Mouse (Mus musculus) lung, postnatal 0 days (tissue): ENCODE data around the gene Aebp1.

Experiments used
- CTCF ChIP-seq: IDR thresholded peaks from 2 replicates; pipeline ENCODE4 v1.5.1; 2016; ENCODE audit warnings: antibody characterized with exemption, mild to moderate bottlenecking
- EP300 ChIP-seq: IDR thresholded peaks from 2 replicates; pipeline ENCODE4 v1.6.1; 2016; ENCODE audit warnings: antibody characterized with exemption, mild to moderate bottlenecking, control low read depth

- TF ChIP-seq CTCF (no peak), EP300 (no peak)
Measured at GRCm38 (mm10) chr11:5904871-5905270, 43.1 kb downstream of the Aebp1 start.
